Mouse (Mus musculus) testis, postnatal 14 days (tissue): ENCODE results near the gene Fbxw7.

Experiments
- DNase-seq: peaks from one replicate; pipeline ENCODE4 v3.0.0; 2021; ENCODE audit warnings: low spot score

Gene Fbxw7

GRCm38 (mm10) chr3:84952585-84953187 lies 137.6 kb downstream of the Fbxw7 start:
- no peak for DNase-seq

- no peak for DNase-seq
These were observed 140.1 kb downstream of the Fbxw7 start for GRCm38 (mm10) chr3:84955011-84955775.

- no peak for DNase-seq
These were observed 140.8 kb downstream of the Fbxw7 start for GRCm38 (mm10) chr3:84955857-84956256.

GRCm38 (mm10) chr3:84965156-84965555 lies 150.1 kb downstream of the Fbxw7 start:
- no peak for DNase-seq

- no peak for DNase-seq
These were observed 152.3 kb downstream of the Fbxw7 start for GRCm38 (mm10) chr3:84967364-84967763.

GRCm38 (mm10) chr3:84971561-84971960 lies 156.5 kb downstream of the Fbxw7 start:
- no peak for DNase-seq

- DNase-seq = no peak
These were observed 157.8 kb downstream of the Fbxw7 start for GRCm38 (mm10) chr3:84972881-84973280.

- no peak for DNase-seq
These were observed 159.1 kb downstream of the Fbxw7 start for GRCm38 (mm10) chr3:84974193-84974592.

GRCm38 (mm10) chr3:84978676-84979075 lies 163.6 kb downstream of the Fbxw7 start:
- no peak for DNase-seq

GRCm38 (mm10) chr3:84980158-84980557 lies 165.1 kb downstream of the Fbxw7 start:
- DNase-seq = no peak

- no peak for DNase-seq
These were observed 167.6 kb downstream of the Fbxw7 start for GRCm38 (mm10) chr3:84982688-84983087.

- DNase-seq = no peak
These were observed 170.1 kb downstream of the Fbxw7 start for GRCm38 (mm10) chr3:84985121-84985625.

- DNase-seq = no peak
These were observed 173.8 kb downstream of the Fbxw7 start for GRCm38 (mm10) chr3:84988880-84989279.

- DNase-seq = no peak
These were observed 190.2 kb downstream of the Fbxw7 start for GRCm38 (mm10) chr3:85005257-85005656.

GRCm38 (mm10) chr3:85012889-85013288 lies 197.8 kb downstream of the Fbxw7 start:
- DNase-seq = no peak

- DNase-seq = no peak
These were observed 200.6 kb downstream of the Fbxw7 start for GRCm38 (mm10) chr3:85015667-85016066.

- no peak for DNase-seq
These were observed 205.1 kb downstream of the Fbxw7 start for GRCm38 (mm10) chr3:85020137-85020536.

GRCm38 (mm10) chr3:85021816-85022215 lies 206.7 kb downstream of the Fbxw7 start:
- no peak for DNase-seq

GRCm38 (mm10) chr3:85022800-85023199 lies 207.7 kb downstream of the Fbxw7 start:
- DNase-seq = no peak

GRCm38 (mm10) chr3:85024237-85024636 lies 209.2 kb downstream of the Fbxw7 start:
- no peak for DNase-seq

GRCm38 (mm10) chr3:85024817-85025705 lies 210.0 kb downstream of the Fbxw7 start:
- peak; percentile 8 for DNase-seq
